Mouse (Mus musculus) spleen, adult 2 months (tissue): ENCODE measurements around the gene Acbd7.

ENCODE experiments used
- CTCF ChIP-seq: fragments of 200-500 bp; IDR thresholded peaks from 2 replicates; pipeline ENCODE4 v1.5.1; 2011; ENCODE audit warnings: mild to moderate bottlenecking, inconsistent platforms; ENCODE audit not compliant: insufficient read depth, insufficient read length, insufficient replicate concordance; ENCODE audit errors: extremely low read depth
- POLR2A ChIP-seq: fragments of 200-500 bp; IDR thresholded peaks from 2 replicates; pipeline ENCODE4 v1.6.1; 2011; ENCODE audit warnings: low read depth, low read length, inconsistent platforms

DNA sequence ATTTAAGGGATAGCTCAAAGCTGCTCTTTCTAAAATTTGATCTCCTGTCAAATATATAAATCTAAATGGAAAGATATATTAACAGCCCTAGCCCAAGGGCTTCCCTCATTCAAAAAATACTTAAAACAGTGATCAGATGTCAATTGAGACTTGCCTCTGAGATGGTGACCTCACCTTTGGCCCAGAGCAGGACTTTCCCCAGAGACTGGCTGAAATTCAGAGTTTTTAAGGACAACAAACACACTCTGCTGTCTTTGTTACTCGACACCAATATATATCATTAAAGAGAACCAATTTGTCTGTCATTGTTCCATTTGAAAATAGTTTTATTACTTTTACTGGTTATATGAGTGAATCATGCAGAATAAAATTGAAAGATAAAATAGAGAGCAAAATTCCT lies 46.4 kb upstream of the Acbd7 start:
- TF ChIP-seq POLR2A (no peak), CTCF (no peak)
